Mouse (Mus musculus): Measurements from ENCODE around the gene Mgat4c. TPM values are rescaled to one million over a fixed set of nuclear protein-coding genes. Genes with fewer than 3 reads are reported as not detected.
A peak's percentile ranks its signal among the peaks of the same experiment; 100 is the strongest.

The Mgat4c gene
- total RNA-seq, 2 experiments from 2014 or later, result 24.4 to 30.8 TPM

- intact Hi-C loops (cut with DNase I), result no loop called here
- no peak for DNase-seq (ENCODE audit: extremely low spot score in 1 of 2, low spot score in 2 of 2)
Observed at GRCm38 (mm10) chr10:102074541-102075398, 393.5 kb downstream of the Mgat4c start.

GRCm38 (mm10) chr10:102123153-102123552, 441.9 kb downstream of the Mgat4c start:
- no peak for DNase-seq (ENCODE audit: extremely low spot score in 1 of 2, low spot score in 2 of 2)
- intact Hi-C loops (cut with DNase I), result no loop called here

GRCm38 (mm10) chr10:102127340-102127739, 446.1 kb downstream of the Mgat4c start:
- intact Hi-C loops (cut with DNase I), result no loop called here
- DNase-seq (ENCODE audit: extremely low spot score in 1 of 2, low spot score in 2 of 2), result no peak

GRCm38 (mm10) chr10:102154865-102155264, 473.6 kb downstream of the Mgat4c start:
- no peak for DNase-seq (ENCODE audit: extremely low spot score in 1 of 2, low spot score in 2 of 2)
- intact Hi-C loops (cut with DNase I), result loop anchor here (10.0 kb wide), 1 partner anchor 1410 kb away; no protein-coding TSS in a partner anchor

GRCm38 (mm10) chr10:102155853-102156252, 474.6 kb downstream of the Mgat4c start:
- DNase-seq (ENCODE audit: extremely low spot score in 1 of 2, low spot score in 2 of 2), result no peak
- intact Hi-C loops (cut with DNase I), result loop anchor here (10.0 kb wide), 1 partner anchor 1411 kb away; no protein-coding TSS in a partner anchor

GRCm38 (mm10) chr10:102158809-102159208, 477.5 kb downstream of the Mgat4c start:
- DNase-seq (ENCODE audit: extremely low spot score in 1 of 2, low spot score in 2 of 2), result peak in 1 of 2 experiments; percentile 4
- intact Hi-C loops (cut with DNase I), result loop anchor here (10.0 kb wide), 1 partner anchor 1414 kb away; no protein-coding TSS in a partner anchor

GRCm38 (mm10) chr10:102184726-102185125, 503.4 kb downstream of the Mgat4c start:
- intact Hi-C loops (cut with DNase I), result no loop called here
- peak in 1 of 2 experiments; percentile 2 for DNase-seq (ENCODE audit: extremely low spot score in 1 of 2, low spot score in 2 of 2)

GRCm38 (mm10) chr10:102191646-102192045, 510.4 kb downstream of the Mgat4c start:
- DNase-seq (ENCODE audit: extremely low spot score in 1 of 2, low spot score in 2 of 2), result no peak
- intact Hi-C loops (cut with DNase I), result no loop called here

- DNase-seq (ENCODE audit: extremely low spot score in 1 of 2, low spot score in 2 of 2), result no peak
- intact Hi-C loops (cut with DNase I), result no loop called here
Observed at GRCm38 (mm10) chr10:102196850-102197249, 515.6 kb downstream of the Mgat4c start.

GRCm38 (mm10) chr10:102238558-102239211, 557.4 kb downstream of the Mgat4c start:
- DNase-seq (ENCODE audit: extremely low spot score in 1 of 2, low spot score in 2 of 2), result no peak
- intact Hi-C loops (cut with DNase I), result no loop called here

GRCm38 (mm10) chr10:102243897-102244296, 562.6 kb downstream of the Mgat4c start:
- no peak for DNase-seq (ENCODE audit: extremely low spot score in 1 of 2, low spot score in 2 of 2)
- intact Hi-C loops (cut with DNase I), result no loop called here

- DNase-seq (ENCODE audit: extremely low spot score in 1 of 2, low spot score in 2 of 2), result no peak
- intact Hi-C loops (cut with DNase I), result no loop called here
Observed at GRCm38 (mm10) chr10:102244601-102245000, 563.3 kb downstream of the Mgat4c start.

GRCm38 (mm10) chr10:102245269-102245668, 564.0 kb downstream of the Mgat4c start:
- no peak for DNase-seq (ENCODE audit: extremely low spot score in 1 of 2, low spot score in 2 of 2)
- intact Hi-C loops (cut with DNase I), result no loop called here

GRCm38 (mm10) chr10:102308892-102309479, 627.7 kb downstream of the Mgat4c start:
- no peak for DNase-seq (ENCODE audit: extremely low spot score in 1 of 2, low spot score in 2 of 2)
- intact Hi-C loops (cut with DNase I), result no loop called here

GRCm38 (mm10) chr10:102365685-102366381, 684.5 kb downstream of the Mgat4c start:
- intact Hi-C loops (cut with DNase I), result no loop called here
- no peak for DNase-seq (ENCODE audit: extremely low spot score in 1 of 2, low spot score in 2 of 2)

- no peak for DNase-seq (ENCODE audit: extremely low spot score in 1 of 2, low spot score in 2 of 2)
- intact Hi-C loops (cut with DNase I), result no loop called here
Observed at GRCm38 (mm10) chr10:102370576-102370975, 689.3 kb downstream of the Mgat4c start.

GRCm38 (mm10) chr10:102372111-102372510, 690.8 kb downstream of the Mgat4c start:
- no peak for DNase-seq (ENCODE audit: extremely low spot score in 1 of 2, low spot score in 2 of 2)
- intact Hi-C loops (cut with DNase I), result no loop called here

- intact Hi-C loops (cut with DNase I), result no loop called here
- DNase-seq (ENCODE audit: extremely low spot score in 1 of 2, low spot score in 2 of 2), result no peak
Observed at GRCm38 (mm10) chr10:102374061-102374460, 692.8 kb downstream of the Mgat4c start.

- intact Hi-C loops (cut with DNase I), result no loop called here
- DNase-seq (ENCODE audit: extremely low spot score in 1 of 2, low spot score in 2 of 2), result no peak
Observed at GRCm38 (mm10) chr10:102377377-102377776, 696.1 kb downstream of the Mgat4c start.
